Mouse (Mus musculus) CH12.LX (cell line): ENCODE data around the gene Ms4a4d. TPM values are rescaled to one million over a fixed set of nuclear protein-coding genes. Genes with fewer than 3 reads are reported as not detected.
A peak's percentile ranks its signal among the peaks of the same experiment; 100 is the strongest.

ENCODE experiments used
- DNase-seq: peaks from one replicate; pipeline ENCODE4 v3.0.0-alpha.2; 2013; ENCODE audit errors: extremely low read depth
- H3K27ac ChIP-seq: 2 replicates; pipeline ENCODE4 v1.5.1; 2012; ENCODE audit warnings: low read depth, mild to moderate bottlenecking, control low read depth, moderate library complexity; ENCODE audit not compliant: insufficient read depth
- H3K27me3 ChIP-seq: replicated peaks from 2 replicates; pipeline ENCODE3; 2012; ENCODE audit warnings: inconsistent platforms
- H3K36me3 ChIP-seq, 2 experiments: replicated peaks in 1 of 2; 2 replicates each; pipeline versions ENCODE3 to v1.6.1; 2012; ENCODE audit warnings: inconsistent platforms in 1 of 2, low read length in 1 of 2, mild to moderate bottlenecking in 1 of 2, mixed read lengths in 1 of 2, moderate library complexity in 1 of 2; ENCODE audit not compliant: control insufficient read depth in 1 of 2, insufficient read depth in 1 of 2
- H3K4me1 ChIP-seq, 2 experiments: 2 replicates each; pipeline ENCODE4 v1.6.1; 2012; ENCODE audit warnings: inconsistent platforms in 1 of 2, moderate library complexity in 1 of 2; ENCODE audit not compliant: insufficient read depth in 2 of 2, control insufficient read depth in 1 of 2
- H3K4me2 ChIP-seq: 2 replicates; pipeline ENCODE4 v1.6.1; 2012; ENCODE audit warnings: low read depth, mild to moderate bottlenecking, control low read depth; ENCODE audit not compliant: poor library complexity, insufficient read depth, severe bottlenecking
- H3K4me3 ChIP-seq, 3 experiments: fragments of 150-350 bp in 1 of 3; sonication (generic) in 1 of 3; replicated peaks in 1 of 3; 2 replicates each; pipeline versions ENCODE3 to v1.5.1; 2011 to 2012; ENCODE audit warnings: low read depth in 2 of 3, low read length in 2 of 3, mild to moderate bottlenecking in 2 of 3, moderate library complexity in 2 of 3, control low read depth in 1 of 3, improper control_type of control experiment in 1 of 3, inconsistent platforms in 1 of 3, mixed read lengths in 1 of 3; ENCODE audit not compliant: poor library complexity in 1 of 3
- H3K79me2 ChIP-seq: replicated peaks from 2 replicates; pipeline ENCODE4 v1.6.1; 2012; ENCODE audit warnings: mild to moderate bottlenecking, moderate library complexity; ENCODE audit not compliant: control insufficient read depth, poor library complexity, insufficient read depth, severe bottlenecking; ENCODE audit errors: extremely low read depth
- H3K9ac ChIP-seq: 2 replicates; pipeline ENCODE4 v1.6.1; 2012; ENCODE audit warnings: low read depth, mild to moderate bottlenecking, control low read depth, moderate library complexity; ENCODE audit not compliant: insufficient read depth
- H3K9me3 ChIP-seq: replicated peaks from 2 replicates; pipeline ENCODE3; 2012; ENCODE audit warnings: low read length, inconsistent platforms, mixed read lengths
- CTCF ChIP-seq, 2 experiments: IDR thresholded peaks in 1 of 2; conservative IDR thresholded peaks in 1 of 2; 2 replicates each; pipeline ENCODE4 v1.5.1; 2011 to 2012; ENCODE audit warnings: low read depth in 2 of 2, low read length in 2 of 2, improper control_type of control experiment in 1 of 2, inconsistent platforms in 1 of 2, mild to moderate bottlenecking in 1 of 2, moderate library complexity in 1 of 2
- ELF1 ChIP-seq: IDR thresholded peaks from 2 replicates; pipeline ENCODE4 v1.6.1; 2014; ENCODE audit warnings: low read depth, mild to moderate bottlenecking, inconsistent platforms, low read length, improper control_type of control experiment
- EP300 ChIP-seq: IDR thresholded peaks from 2 replicates; pipeline ENCODE4 v1.6.1; 2011; ENCODE audit warnings: low read length, improper control_type of control experiment
- ETS1 ChIP-seq: conservative IDR thresholded peaks from 2 replicates; pipeline ENCODE4 v1.6.1; 2012; ENCODE audit warnings: low read depth, mild to moderate bottlenecking, inconsistent platforms, low read length, improper control_type of control experiment, moderate library complexity
- JUN ChIP-seq: IDR thresholded peaks from 2 replicates; pipeline ENCODE4 v1.6.1; 2011; ENCODE audit warnings: low read depth, mild to moderate bottlenecking, low read length, improper control_type of control experiment, moderate library complexity; ENCODE audit not compliant: insufficient read depth
- JUND ChIP-seq: conservative IDR thresholded peaks from 2 replicates; pipeline ENCODE4 v1.6.1; 2011; ENCODE audit warnings: low read depth, low read length, improper control_type of control experiment
- KAT2A ChIP-seq: IDR thresholded peaks from 2 replicates; pipeline ENCODE4 v1.6.1; 2012; ENCODE audit warnings: low read length, improper control_type of control experiment, inconsistent platforms; ENCODE audit not compliant: insufficient replicate concordance
- MXI1 ChIP-seq: IDR thresholded peaks from 2 replicates; pipeline ENCODE4 v1.6.1; 2011; ENCODE audit warnings: mild to moderate bottlenecking, low read depth, low read length, improper control_type of control experiment
- PAX5 ChIP-seq: IDR thresholded peaks from 2 replicates; pipeline ENCODE4 v1.6.1; 2012; ENCODE audit warnings: low read length, inconsistent platforms, mixed read lengths
- POLR2AphosphoS2 ChIP-seq: IDR thresholded peaks from 2 replicates; pipeline ENCODE4 v1.6.1; 2011; ENCODE audit warnings: low read depth, low read length, improper control_type of control experiment
- RAD21 ChIP-seq: IDR thresholded peaks from 2 replicates; pipeline ENCODE4 v1.6.1; 2011; ENCODE audit warnings: low read depth, mild to moderate bottlenecking, low read length, improper control_type of control experiment, moderate library complexity
- SIN3A ChIP-seq: IDR thresholded peaks from 2 replicates; pipeline ENCODE4 v1.6.1; 2012; ENCODE audit warnings: low read length, improper control_type of control experiment, inconsistent platforms
- SMC3 ChIP-seq: IDR thresholded peaks from 2 replicates; pipeline ENCODE4 v1.6.1; 2011; ENCODE audit warnings: low read depth, low read length, improper control_type of control experiment
- TCF12 ChIP-seq: IDR thresholded peaks from 2 replicates; pipeline ENCODE4 v1.6.1; 2014; ENCODE audit warnings: low read depth, mild to moderate bottlenecking, inconsistent platforms, low read length, improper control_type of control experiment
- UBTF ChIP-seq: IDR thresholded peaks from 2 replicates; pipeline ENCODE4 v1.6.1; 2012; ENCODE audit warnings: low read depth, mild to moderate bottlenecking, inconsistent platforms, low read length, improper control_type of control experiment, moderate library complexity
- USF1 ChIP-seq: IDR thresholded peaks from 2 replicates; pipeline ENCODE4 v1.6.1; 2014; ENCODE audit warnings: low read depth, mild to moderate bottlenecking, inconsistent platforms, low read length, improper control_type of control experiment
- dilution Hi-C: fragments of 300-500 bp; cut with MboI; formaldehyde crosslinking; loops from 2 replicates; pipeline ENCODE4 v1.14.3; 2020; ENCODE audit warnings: low sequenced_read_pairs; ENCODE audit not compliant: extremely low pct_unique_long_range_greater_than_20kb, extremely low pct_ligation_motif_present
- in situ Hi-C: fragments of 300-500 bp; cut with MboI; formaldehyde crosslinking; loops from 3 replicates; pipeline ENCODE4 v1.14.3; 2019; ENCODE audit warnings: low sequenced_read_pairs, low pct_ligation_motif_present, low pct_unique_long_range_greater_than_20kb, mixed read lengths
- polyA plus RNA-seq: library from polyadenylated mRNA; unstranded; fragments of >175 nt; gene quantifications from 2 replicates; pipeline ENCODE4 v1.2.1, GENCODE M21; 2012; ENCODE audit warnings: low read depth; ENCODE audit not compliant: insufficient read length
- total RNA-seq, 2 experiments: library from RNA; depleted of rRNA; stranded (reverse); fragments of 300-350 nt in 1 of 2; fragments of >200 nt in 1 of 2; gene quantifications; 2 replicates each; pipeline ENCODE4 v1.2.3; 2012 to 2014

Ms4a4d gene
- total and polyA plus RNA-seq, 3 experiments: not detected

- no peak overlapping the region for H3K9ac ChIP-seq
- H3K4me1 ChIP-seq: no peaks in the 10 kb centered on the region
- TF ChIP-seq UBTF (no peak), KAT2A (no peak), SMC3 (peak; percentile 31), CTCF (conservative IDR thresholded peaks at IDR 0.05 in 1 of 2, IDR thresholded peaks at IDR 0.05 in 1 of 2; ENCODE audit: low read depth in 2 of 2, low read length in 2 of 2) (peak in 1 of 2 experiments; percentile 27; a peak in 2 of 4 replicates), USF1 (no peak), PAX5 (no peak), RAD21 (peak; percentile 32), ETS1 (no peak), MXI1 (no peak), JUN (no peak), SIN3A (no peak), POLR2AphosphoS2 (no peak)
- dilution Hi-C loops: no loop called here
- peaks cover 6% of the 10 kb centered on the region for H3K9me3 ChIP-seq
- H3K4me2 ChIP-seq: no peak overlapping the region
- H3K79me2 ChIP-seq: no peaks in the 10 kb centered on the region
- H3K27ac ChIP-seq: no peak overlapping the region
- no peaks in the 10 kb centered on the region for H3K36me3 ChIP-seq
- no peak for DNase-seq
- in situ Hi-C loops: no loop called here
- H3K4me3 ChIP-seq: no peak overlapping the region
- no peaks in the 10 kb centered on the region for H3K27me3 ChIP-seq
Observed at GRCm38 (mm10) chr19:11589891-11590449, 53.4 kb downstream of the Ms4a4d start.

GRCm38 (mm10) chr19:11601349-11601748 is 64.7 kb downstream of the Ms4a4d start:
- no peaks in the 10 kb centered on the region for H3K9me3 ChIP-seq
- no peaks in the 10 kb centered on the region for H3K27me3 ChIP-seq
- peak; percentile 6 for DNase-seq
- no peaks in the 10 kb centered on the region for H3K36me3 ChIP-seq
- peak overlapping the region; percentile 63 for H3K9ac ChIP-seq
- H3K4me3 ChIP-seq: peak overlapping the region; percentile 28 to 48 (median 46)
- peak overlapping the region; percentile 95 for H3K4me2 ChIP-seq
- in situ Hi-C loops: loop anchor here (5.0 to 25.0 kb wide), 4 partner anchors 249 to 564 kb away; partner anchors contain the start of gene Osbp
- no peaks in the 10 kb centered on the region for H3K79me2 ChIP-seq
- no peak overlapping the region for H3K27ac ChIP-seq
- dilution Hi-C loops: no loop called here
- TF ChIP-seq UBTF (no peak), JUND (no peak), ELF1 (peak; percentile 55; the same call in 1 of the 2 replicates), TCF12 (no peak), EP300 (no peak)
- TF ChIP-seq, all 38 proteins: peak for 1
- H3K4me1 ChIP-seq: peaks cover 2 to 23% of the 10 kb centered on the region in 2 experiments; a peak in 3 of 4 replicates
